Mouse (Mus musculus) thymus, postnatal 14 days (tissue): ENCODE data around the gene Msh5.

Experiments used
- DNase-seq: peaks from one replicate; pipeline ENCODE4 v3.0.0; 2021

The Msh5 gene

DNA sequence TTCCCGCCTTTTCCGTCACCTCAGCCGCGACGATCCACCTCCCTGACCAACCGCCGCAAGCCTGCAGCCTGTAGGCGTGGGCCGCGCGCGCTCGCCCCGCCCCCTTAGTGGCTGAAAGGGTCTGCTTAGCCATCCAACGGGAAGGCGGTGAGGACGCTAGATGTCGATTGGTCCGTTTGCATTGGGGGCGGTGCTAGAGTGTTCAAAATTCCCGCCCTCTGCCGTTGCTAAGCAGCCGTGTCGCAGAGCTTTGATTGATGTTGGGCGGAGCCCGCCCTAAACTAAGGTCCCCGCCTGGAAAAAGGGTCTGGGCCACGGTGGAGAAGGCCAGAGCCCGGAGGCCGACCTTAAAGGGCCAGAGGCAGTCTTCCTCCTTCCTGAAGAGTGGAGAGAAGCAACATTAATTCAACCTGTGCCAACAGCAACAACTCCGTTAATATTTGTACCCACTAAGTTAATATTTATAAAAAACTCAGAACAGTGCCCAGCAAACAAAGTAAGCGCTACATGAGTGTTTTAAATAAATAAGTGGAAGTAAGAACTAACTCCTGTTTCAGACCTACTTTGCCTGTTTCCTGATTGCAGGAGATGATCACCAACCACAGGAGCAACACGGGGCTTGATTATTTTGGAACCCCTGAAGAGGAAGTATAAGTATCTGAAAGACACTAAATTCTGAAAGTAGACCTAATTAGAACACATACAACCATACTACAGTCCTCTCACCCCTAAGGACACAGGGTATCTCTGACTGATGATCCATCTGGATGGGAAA, at the start of gene Msh5:
TSS of gene Msh5 (minus strand) at position 65 of the 775 bp plus-strand sequence.
- peak; percentile 98 for DNase-seq

DNA sequence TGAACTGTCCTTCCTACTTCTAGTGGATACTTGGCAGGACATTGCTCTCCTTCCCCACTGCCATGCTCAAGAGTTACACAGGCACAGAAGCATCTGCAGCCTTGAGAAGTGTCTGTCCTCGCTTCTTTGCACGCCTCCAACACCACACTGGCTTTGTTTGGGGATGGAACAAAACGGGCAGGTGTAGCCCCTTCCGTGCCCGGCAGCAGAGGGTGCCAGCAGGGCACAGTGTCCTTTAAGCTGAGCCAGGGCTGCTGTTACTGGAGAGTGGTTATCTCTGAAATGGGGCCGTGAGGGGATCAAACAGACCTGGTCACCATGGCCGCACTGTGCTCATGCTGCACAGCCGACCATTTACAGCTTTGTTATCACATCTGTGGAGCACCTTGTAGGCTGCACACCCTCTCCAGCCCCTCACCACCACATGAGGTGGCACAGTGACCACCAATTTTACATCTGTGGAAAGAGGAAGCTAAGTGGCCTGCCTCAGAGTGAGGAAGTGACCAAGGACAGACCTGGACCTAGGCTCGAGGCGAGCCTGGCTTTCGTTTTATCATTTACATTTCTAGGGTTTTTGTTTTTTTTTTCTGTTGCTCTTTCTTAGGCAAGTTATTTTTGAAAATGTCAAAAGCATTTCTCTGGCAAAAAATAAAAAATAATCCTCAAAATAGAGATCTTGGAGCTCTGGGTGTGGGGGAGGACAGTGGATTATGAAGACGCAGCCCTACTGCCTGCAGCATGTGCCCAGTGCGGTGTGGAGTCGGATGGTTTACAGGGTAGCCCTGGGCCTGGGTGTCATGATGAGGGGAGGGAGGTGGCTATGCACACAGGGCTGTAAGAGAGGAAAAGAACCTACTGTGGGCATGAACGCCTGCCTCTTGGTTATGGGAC, 48.2 kb upstream of the Msh5 start:
- no peak for DNase-seq

DNA sequence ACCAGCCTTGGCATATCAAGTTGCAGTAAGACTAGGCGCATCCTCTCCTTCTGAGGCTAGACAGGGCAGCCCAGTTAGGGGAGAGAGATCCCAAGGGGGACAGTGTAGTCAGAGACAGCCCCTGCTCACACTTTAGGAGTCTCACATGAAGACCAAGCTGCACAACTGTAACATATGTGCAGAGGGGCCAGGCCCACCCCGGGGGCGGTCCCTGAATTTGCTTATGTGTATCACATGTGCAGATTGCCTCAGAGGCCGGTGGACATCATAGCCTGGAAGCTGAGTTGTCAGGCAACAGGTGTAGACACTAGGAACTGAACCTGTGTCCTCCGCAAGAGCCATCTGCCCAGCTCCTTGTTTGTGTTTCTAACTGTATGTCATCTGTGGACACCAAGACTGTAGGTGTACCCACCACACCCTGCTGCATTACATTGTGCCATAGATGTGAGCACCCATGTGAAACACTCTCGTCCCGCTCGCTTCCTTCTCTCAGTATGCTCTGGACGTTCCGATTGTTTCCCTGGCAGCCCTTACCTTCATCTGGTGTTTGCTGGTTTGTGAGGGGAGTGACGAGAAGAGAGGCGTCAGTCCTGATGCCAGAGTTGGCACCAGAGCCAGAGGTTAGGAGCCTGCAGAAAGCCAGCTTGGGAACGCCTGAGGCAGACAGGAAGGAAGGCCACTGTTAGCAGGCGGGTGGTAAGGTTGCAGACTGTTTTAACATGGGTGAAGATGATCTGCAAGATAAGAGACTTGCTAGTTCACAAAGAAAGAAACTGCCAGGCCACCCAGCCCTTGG, 46.1 kb upstream of the Msh5 start:
- no peak for DNase-seq

DNA sequence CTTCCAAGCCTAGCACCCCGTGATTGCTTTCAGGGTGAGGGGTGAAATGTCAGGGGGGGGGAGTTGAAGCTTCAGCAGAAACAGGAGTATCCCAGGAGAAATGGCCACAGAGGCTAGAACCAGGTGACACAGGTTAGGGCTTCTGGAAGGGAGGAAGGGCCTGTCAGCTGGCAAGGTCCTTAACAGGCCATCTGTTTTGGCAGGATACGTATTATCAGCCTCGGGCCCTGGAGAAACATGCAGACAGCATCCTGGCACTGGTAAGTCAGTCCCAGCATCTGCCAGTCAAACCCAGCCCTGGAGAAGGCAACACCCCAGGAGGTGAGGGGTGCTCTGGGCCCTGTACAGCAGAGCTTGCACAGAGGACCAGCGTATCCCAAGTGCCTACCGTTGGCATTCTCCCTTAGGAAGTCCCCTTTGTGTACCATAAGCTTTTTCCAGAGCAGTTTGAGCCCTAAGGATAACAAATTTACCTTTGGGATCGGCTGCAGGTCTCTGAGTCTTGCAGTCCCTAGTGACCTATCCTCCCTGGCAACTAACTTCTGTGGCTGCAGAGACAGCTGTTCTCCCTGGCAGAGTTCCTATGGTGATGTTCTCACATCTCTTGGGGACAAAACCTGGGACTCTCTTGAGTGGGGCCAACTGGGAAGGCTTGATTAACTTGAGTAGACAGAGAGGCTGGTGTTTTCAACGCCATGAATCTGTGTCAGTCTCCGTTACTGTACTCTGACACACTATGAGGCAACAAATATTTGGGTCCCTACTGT, 43.8 kb upstream of the Msh5 start:
- DNase-seq, result no peak

GRCm38 (mm10) chr17:35088825-35089644, 42.5 kb upstream of the Msh5 start, which contains the start of gene Abhd16a:
Gene Abhd16a (plus strand): TSS chr17:35089263.
- peak; percentile 95 for DNase-seq

GRCm38 (mm10) chr17:35088151-35088550, 41.6 kb upstream of the Msh5 start:
- no peak for DNase-seq

GRCm38 (mm10) chr17:35085208-35085865, 38.8 kb upstream of the Msh5 start, which contains the start of gene Ly6g6f:
Gene Ly6g6f (minus strand): TSS chr17:35085610.
- DNase-seq, result no peak

DNA sequence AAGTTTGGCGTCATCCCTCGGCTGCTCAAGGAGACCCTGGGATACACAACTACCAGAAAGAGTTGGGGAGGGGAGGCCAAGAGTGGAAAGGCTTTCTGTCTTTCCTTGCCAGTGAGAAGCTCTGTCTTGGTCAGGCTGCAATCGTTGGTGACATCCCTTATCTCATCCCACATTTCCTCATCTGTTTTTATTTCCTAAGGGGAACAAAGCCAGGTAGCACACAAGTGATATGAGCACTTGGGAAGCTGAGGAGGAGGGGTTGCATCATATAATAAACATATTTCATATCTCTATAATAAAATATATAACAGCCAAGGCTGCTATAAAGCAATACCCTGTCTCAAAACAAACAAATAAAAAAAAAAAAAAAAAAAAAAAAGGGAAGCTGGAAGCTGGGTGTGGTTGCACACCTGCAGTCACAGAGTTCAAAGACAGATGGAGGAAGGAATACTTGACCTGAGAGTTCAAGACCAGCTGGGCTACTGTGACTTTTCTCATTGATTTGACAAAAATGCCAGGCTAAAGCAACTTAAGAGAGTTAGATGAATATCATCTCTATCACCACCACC, 37.5 kb upstream of the Msh5 start:
- DNase-seq, result no peak

GRCm38 (mm10) chr17:35082841-35083576, 36.5 kb upstream of the Msh5 start:
- no peak for DNase-seq

- no peak for DNase-seq
Measured at GRCm38 (mm10) chr17:35080710-35081109, 34.2 kb upstream of the Msh5 start.

DNA sequence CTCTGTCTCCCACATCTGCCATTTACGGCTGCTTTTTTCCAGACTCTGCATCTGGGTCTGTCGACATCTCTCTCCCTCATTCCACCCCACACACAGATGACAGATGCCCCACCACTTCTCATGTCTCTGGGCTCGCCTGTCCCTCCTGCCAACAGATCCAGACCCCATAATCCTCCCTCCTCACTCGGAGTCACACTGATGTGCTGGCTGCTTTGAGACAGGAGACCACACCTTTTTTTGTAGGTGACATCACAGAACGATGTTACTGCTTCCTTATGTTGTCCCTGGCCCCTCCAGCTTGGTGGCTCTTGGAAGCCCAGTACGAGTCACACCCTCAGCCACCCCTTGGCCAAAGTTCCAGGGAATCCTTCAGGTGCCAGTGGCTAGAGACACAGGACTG, 33.7 kb upstream of the Msh5 start:
- no peak for DNase-seq

GRCm38 (mm10) chr17:35079778-35080177, 33.2 kb upstream of the Msh5 start:
- DNase-seq, result no peak

DNA sequence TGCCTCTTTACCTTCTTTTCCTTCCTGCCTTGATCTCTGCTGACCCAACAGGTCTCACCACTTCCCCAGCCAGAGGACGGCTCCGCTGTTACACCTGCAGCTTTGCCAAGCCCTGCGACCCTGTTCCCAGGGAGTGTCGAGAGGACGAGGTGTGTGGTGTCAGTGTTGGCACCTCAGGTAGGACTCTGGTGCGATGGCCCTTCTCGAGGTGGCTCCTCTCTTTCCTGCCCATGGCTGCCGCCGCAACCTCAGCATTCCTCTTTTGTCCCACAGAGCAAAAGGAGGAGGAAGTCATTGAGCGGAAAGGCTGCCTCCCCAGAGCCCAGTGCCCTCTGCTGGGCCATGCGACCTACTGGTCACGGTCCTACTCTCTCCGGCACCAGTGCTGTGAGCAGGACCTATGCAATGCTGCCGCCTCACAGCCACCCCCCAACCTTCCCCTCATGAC, 31.3 kb upstream of the Msh5 start, which contains the start of gene Ly6g6d:
TSS of gene Ly6g6d (minus strand) at position 280 of the 448 bp plus-strand sequence.
- no peak for DNase-seq

- no peak for DNase-seq
Measured at GRCm38 (mm10) chr17:35077285-35077684, 30.7 kb upstream of the Msh5 start.

DNA sequence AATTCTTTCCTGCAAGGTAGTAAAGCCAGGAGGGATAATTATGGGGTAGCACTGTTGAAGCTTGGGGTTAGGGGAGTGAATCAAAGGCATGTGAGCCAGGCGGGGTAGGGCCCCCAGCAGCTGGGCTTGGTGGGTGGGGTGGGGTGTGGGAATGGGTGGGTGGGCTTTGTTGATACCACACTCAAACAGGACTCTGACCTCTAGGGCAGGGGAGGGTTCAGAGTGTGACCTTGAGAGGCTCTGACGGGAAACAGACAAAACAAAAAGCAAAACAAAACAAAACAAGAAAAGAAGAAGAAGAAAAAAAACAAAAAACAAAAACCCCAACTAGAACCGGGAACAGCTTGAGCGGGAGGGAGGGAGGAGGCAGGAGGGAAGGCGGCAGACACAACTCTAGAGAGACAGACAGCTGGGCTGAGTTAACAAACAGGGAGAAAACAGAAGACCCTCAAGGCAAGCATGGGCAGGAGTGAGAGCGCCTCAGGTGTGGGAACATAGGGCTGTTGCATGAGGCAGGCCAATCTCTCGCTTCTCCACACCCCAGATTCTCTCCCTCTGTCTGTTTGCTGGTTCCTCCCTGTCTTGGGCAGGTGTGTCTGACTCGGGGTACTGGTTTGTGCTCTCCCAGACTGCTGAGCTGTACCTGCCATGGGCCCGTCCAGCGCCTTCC, 30.1 kb upstream of the Msh5 start, which contains the start of gene Ly6g6e:
TSS of gene Ly6g6e (plus strand) at position 396 of the 670 bp plus-strand sequence.
- DNase-seq, result no peak

DNA sequence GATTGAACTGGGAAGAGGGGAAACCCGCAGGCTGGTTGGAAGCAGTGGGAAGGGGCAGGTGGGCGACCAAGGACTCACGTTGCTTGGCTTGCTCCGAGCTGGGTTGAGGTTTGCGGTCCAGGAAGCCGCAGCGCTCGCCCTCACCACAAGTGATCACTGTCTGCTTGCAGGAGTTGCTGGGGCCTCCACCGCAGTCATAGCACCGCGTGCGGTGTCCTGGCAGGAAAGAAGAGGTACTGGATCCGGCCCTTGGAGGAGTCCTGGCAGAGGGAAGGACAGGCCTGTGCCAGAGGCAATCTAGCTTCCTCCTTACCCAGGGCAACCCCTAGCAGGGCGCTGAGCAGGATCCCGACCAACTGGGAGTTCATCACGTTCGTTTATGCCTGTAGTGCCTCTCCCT, 27.6 kb upstream of the Msh5 start:
- DNase-seq, result peak; percentile 61

DNA sequence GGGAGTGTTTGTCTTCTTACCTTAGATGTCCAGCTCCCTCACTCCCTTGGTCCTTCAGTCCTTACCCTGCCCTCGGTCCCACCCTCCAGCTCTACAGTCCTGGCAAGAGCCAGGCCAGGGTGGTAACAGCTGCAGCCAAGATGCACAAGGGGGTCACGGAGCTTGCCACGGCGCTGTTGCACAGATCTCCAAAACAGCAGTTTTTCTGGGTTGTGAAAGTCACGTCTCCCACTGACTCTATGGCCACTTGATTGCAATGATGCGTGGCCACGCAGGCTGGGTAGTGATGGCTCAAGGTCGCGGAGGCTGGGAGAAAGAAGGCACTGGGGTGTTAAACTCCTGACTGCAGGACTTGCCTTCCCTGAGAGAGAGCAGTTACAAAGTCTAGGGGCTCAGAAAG, 24.9 kb upstream of the Msh5 start:
- DNase-seq, result no peak

- peak; percentile 80 for DNase-seq
Measured at GRCm38 (mm10) chr17:35070556-35071229, 24.1 kb upstream of the Msh5 start.
